Mouse (Mus musculus) bone marrow, adult 2 months (tissue): ENCODE measurements around the gene Otulin.

Source experiments
- CTCF ChIP-seq: fragments of 200-500 bp; IDR thresholded peaks from 2 replicates; pipeline ENCODE4 v1.5.1; 2011; ENCODE audit warnings: low read length, control low read depth; ENCODE audit not compliant: control insufficient read depth, insufficient read depth
- POLR2A ChIP-seq: fragments of 200-500 bp; IDR thresholded peaks from 2 replicates; pipeline ENCODE4 v1.6.1; 2011; ENCODE audit warnings: low read depth, mild to moderate bottlenecking, control low read depth, low read length, borderline replicate concordance; ENCODE audit not compliant: control insufficient read depth

DNA sequence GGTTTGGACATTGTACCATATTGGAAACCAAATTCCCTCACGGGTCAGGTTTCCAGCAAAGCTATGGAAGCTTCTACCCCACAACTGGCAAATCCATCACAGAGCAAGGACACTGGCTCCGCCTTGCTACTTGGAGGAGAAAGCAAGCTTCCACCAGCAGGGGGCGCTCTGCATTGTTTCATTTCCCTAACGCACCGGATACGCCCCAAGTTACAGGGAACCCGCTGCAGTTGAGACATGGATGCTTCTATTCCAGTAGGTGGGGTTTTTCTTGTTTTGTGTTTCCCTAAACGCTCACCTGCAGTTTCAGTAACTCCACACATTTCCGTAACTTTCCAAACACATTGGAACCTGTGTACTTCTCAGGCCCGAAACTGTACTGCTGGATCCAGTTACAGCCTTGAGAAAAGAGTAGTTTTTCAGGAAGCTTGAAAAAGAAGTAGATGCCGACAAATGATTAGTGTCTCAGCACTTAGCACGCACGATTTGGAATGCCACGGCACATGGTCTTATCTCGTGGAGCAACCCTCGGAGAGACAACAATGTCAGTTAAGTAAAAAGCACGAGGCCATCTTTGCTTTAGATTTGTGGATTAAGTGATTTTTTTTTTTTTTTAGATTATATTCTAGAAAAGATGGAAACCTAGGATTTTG lies 29.2 kb upstream of the Otulin start:
- TF ChIP-seq POLR2A (no peak), CTCF (peak; percentile 92)
